Mouse (Mus musculus) embryo, embryonic 11.5 days (tissue): ENCODE measurements at regions not wholly inside any gene's neighbourhood (a gene's known extent, or its start where the extent isn't known, plus 50 kb on each side); places are given as distances from the start of the nearest gene placed in this dataset.

ENCODE experiments used
- DNase-seq: peaks from one replicate; pipeline ENCODE4 v3.0.0-alpha.2; 2012; ENCODE audit warnings: low read depth, low spot score

- no peak for DNase-seq
Measured at GRCm38 (mm10) chr3:120217710-120218109, 433.4 kb upstream of the Ptbp2 start.

- no peak for DNase-seq
Measured at GRCm38 (mm10) chr3:120214616-120215250, 430.5 kb upstream of the Ptbp2 start.

- no peak for DNase-seq
Measured at GRCm38 (mm10) chr3:120199403-120199802, 415.1 kb upstream of the Ptbp2 start.

GRCm38 (mm10) chr3:120194501-120194900 is 410.2 kb upstream of the Ptbp2 start:
- DNase-seq = no peak

- peak; percentile 44 for DNase-seq
Measured at GRCm38 (mm10) chr3:120192439-120193326, 408.4 kb upstream of the Ptbp2 start.

- DNase-seq = no peak
Measured at GRCm38 (mm10) chr3:120189606-120190005, 405.3 kb upstream of the Ptbp2 start.

GRCm38 (mm10) chr3:120180931-120181610 is 396.8 kb upstream of the Ptbp2 start:
- DNase-seq = no peak

- no peak for DNase-seq
Measured at GRCm38 (mm10) chr3:120175632-120176031, 391.4 kb upstream of the Ptbp2 start.
